Mouse (Mus musculus): Measurements from ENCODE around the gene Fam83f.

- no peak for TF ChIP-seq CTCF (IDR thresholded peaks at IDR 0.05; ENCODE audit: borderline replicate concordance, control insufficient read depth, extremely low read depth, insufficient read depth, low read length, poor library complexity)
- no peak for TF ChIP-seq POLR2A (IDR thresholded peaks at IDR 0.05; ENCODE audit: control insufficient read depth, extremely low read depth, insufficient read depth, low read length, poor library complexity)
Measured at GRCm38 (mm10) chr15:80739972-80740371, 68.3 kb downstream of the Fam83f start.
